Mouse (Mus musculus): ENCODE measurements around the gene Focad. TPM values are rescaled to one million over a fixed set of nuclear protein-coding genes. Genes with fewer than 3 reads are reported as not detected.

Gene Focad
- total RNA-seq, 1 experiment = 14.7 TPM

GRCm38 (mm10) chr4:88184293-88184692, 89.9 kb downstream of the Focad start:
- Histone ChIP-seq H3K9ac (ENCODE audit: insufficient read depth, low read depth, low read length, poor library complexity, severe bottlenecking) (no peak overlapping the region), H3K36me3 (ENCODE audit: control insufficient read depth, insufficient read depth, low read length, poor library complexity, severe bottlenecking) (no peaks in the 10 kb centered on the region), H3K27ac (ENCODE audit: insufficient read depth, low read depth, low read length, poor library complexity, severe bottlenecking) (no peak overlapping the region), H3K4me1 (ENCODE audit: control insufficient read depth in 2 of 2, insufficient read depth in 2 of 2, low read length in 2 of 2, poor library complexity in 1 of 2) (no peaks in the 10 kb centered on the region), H3K9me3 (ENCODE audit: control insufficient read depth, insufficient read depth, low read depth, low read length) (no peaks in the 10 kb centered on the region), H3K4me3 (ENCODE audit: insufficient read depth in 1 of 2, low read depth in 1 of 2, low read length in 2 of 2, poor library complexity in 1 of 2, severe bottlenecking in 1 of 2) (no peak overlapping the region)
- TF ChIP-seq ZC3H11A (IDR thresholded peaks at IDR 0.05; ENCODE audit: borderline replicate concordance, low read depth, low read length) (no peak), ZNF384 (IDR thresholded peaks at IDR 0.05; ENCODE audit: low read depth, low read length) (no peak), MAFK (IDR thresholded peaks at IDR 0.05; ENCODE audit: insufficient read depth, low read depth, low read length) (no peak), CHD2 (IDR thresholded peaks at IDR 0.05; ENCODE audit: low read depth, low read length) (no peak), HCFC1 (IDR thresholded peaks at IDR 0.05; ENCODE audit: borderline replicate concordance, insufficient read depth, low read length) (no peak)
- DNase-seq (ENCODE audit: low read depth, low spot score) = no peak
- in situ Hi-C loops (cut with MboI; ENCODE audit: low sequenced_read_pairs in 2 of 2, unreplicated experiment in 2 of 2) = no loop called here

GRCm38 (mm10) chr4:88185872-88186426, 91.5 kb downstream of the Focad start:
- H3K4me1 ChIP-seq (ENCODE audit: control insufficient read depth in 2 of 2, insufficient read depth in 2 of 2, low read length in 2 of 2, poor library complexity in 1 of 2) = no peaks in the 10 kb centered on the region
- H3K36me3 ChIP-seq (ENCODE audit: control insufficient read depth, insufficient read depth, low read length, poor library complexity, severe bottlenecking) = no peaks in the 10 kb centered on the region
- no peak for DNase-seq (ENCODE audit: low read depth, low spot score)
- no peak overlapping the region for H3K9ac ChIP-seq (ENCODE audit: insufficient read depth, low read depth, low read length, poor library complexity, severe bottlenecking)
- TF ChIP-seq CHD2 (IDR thresholded peaks at IDR 0.05; ENCODE audit: low read depth, low read length) = no peak
- TF ChIP-seq ZC3H11A (IDR thresholded peaks at IDR 0.05; ENCODE audit: borderline replicate concordance, low read depth, low read length) = no peak
- no peak for TF ChIP-seq ZNF384 (IDR thresholded peaks at IDR 0.05; ENCODE audit: low read depth, low read length)
- TF ChIP-seq HCFC1 (IDR thresholded peaks at IDR 0.05; ENCODE audit: borderline replicate concordance, insufficient read depth, low read length) = no peak
- TF ChIP-seq MAFK (IDR thresholded peaks at IDR 0.05; ENCODE audit: insufficient read depth, low read depth, low read length) = no peak
- no peak overlapping the region for H3K4me3 ChIP-seq (ENCODE audit: insufficient read depth in 1 of 2, low read depth in 1 of 2, low read length in 2 of 2, poor library complexity in 1 of 2, severe bottlenecking in 1 of 2)
- in situ Hi-C loops (cut with MboI; ENCODE audit: low sequenced_read_pairs in 2 of 2, unreplicated experiment in 2 of 2) = no loop called here
- H3K9me3 ChIP-seq (ENCODE audit: control insufficient read depth, insufficient read depth, low read depth, low read length) = no peaks in the 10 kb centered on the region
- no peak overlapping the region for H3K27ac ChIP-seq (ENCODE audit: insufficient read depth, low read depth, low read length, poor library complexity, severe bottlenecking)

GRCm38 (mm10) chr4:88187649-88188048, 93.2 kb downstream of the Focad start:
- DNase-seq (ENCODE audit: low read depth, low spot score) = no peak
- no peak overlapping the region for H3K27ac ChIP-seq (ENCODE audit: insufficient read depth, low read depth, low read length, poor library complexity, severe bottlenecking)
- H3K4me1 ChIP-seq (ENCODE audit: control insufficient read depth in 2 of 2, insufficient read depth in 2 of 2, low read length in 2 of 2, poor library complexity in 1 of 2) = no peaks in the 10 kb centered on the region
- H3K4me3 ChIP-seq (ENCODE audit: insufficient read depth in 1 of 2, low read depth in 1 of 2, low read length in 2 of 2, poor library complexity in 1 of 2, severe bottlenecking in 1 of 2) = no peak overlapping the region
- in situ Hi-C loops (cut with MboI; ENCODE audit: low sequenced_read_pairs in 2 of 2, unreplicated experiment in 2 of 2) = no loop called here
- H3K9me3 ChIP-seq (ENCODE audit: control insufficient read depth, insufficient read depth, low read depth, low read length) = no peaks in the 10 kb centered on the region
- no peaks in the 10 kb centered on the region for H3K36me3 ChIP-seq (ENCODE audit: control insufficient read depth, insufficient read depth, low read length, poor library complexity, severe bottlenecking)
- TF ChIP-seq HCFC1 (IDR thresholded peaks at IDR 0.05; ENCODE audit: borderline replicate concordance, insufficient read depth, low read length) (no peak), ZC3H11A (IDR thresholded peaks at IDR 0.05; ENCODE audit: borderline replicate concordance, low read depth, low read length) (no peak), MAFK (IDR thresholded peaks at IDR 0.05; ENCODE audit: insufficient read depth, low read depth, low read length) (no peak), CHD2 (IDR thresholded peaks at IDR 0.05; ENCODE audit: low read depth, low read length) (no peak), ZNF384 (IDR thresholded peaks at IDR 0.05; ENCODE audit: low read depth, low read length) (no peak)
- no peak overlapping the region for H3K9ac ChIP-seq (ENCODE audit: insufficient read depth, low read depth, low read length, poor library complexity, severe bottlenecking)

- DNase-seq (ENCODE audit: low read depth, low spot score) = no peak
- no peaks in the 10 kb centered on the region for H3K4me1 ChIP-seq (ENCODE audit: control insufficient read depth in 2 of 2, insufficient read depth in 2 of 2, low read length in 2 of 2, poor library complexity in 1 of 2)
- TF ChIP-seq ZNF384 (IDR thresholded peaks at IDR 0.05; ENCODE audit: low read depth, low read length) = no peak
- TF ChIP-seq HCFC1 (IDR thresholded peaks at IDR 0.05; ENCODE audit: borderline replicate concordance, insufficient read depth, low read length) = no peak
- no peak for TF ChIP-seq MAFK (IDR thresholded peaks at IDR 0.05; ENCODE audit: insufficient read depth, low read depth, low read length)
- TF ChIP-seq ZC3H11A (IDR thresholded peaks at IDR 0.05; ENCODE audit: borderline replicate concordance, low read depth, low read length) = no peak
- TF ChIP-seq CHD2 (IDR thresholded peaks at IDR 0.05; ENCODE audit: low read depth, low read length) = no peak
- in situ Hi-C loops (cut with MboI; ENCODE audit: low sequenced_read_pairs in 2 of 2, unreplicated experiment in 2 of 2) = no loop called here
- no peak overlapping the region for H3K4me3 ChIP-seq (ENCODE audit: insufficient read depth in 1 of 2, low read depth in 1 of 2, low read length in 2 of 2, poor library complexity in 1 of 2, severe bottlenecking in 1 of 2)
- no peaks in the 10 kb centered on the region for H3K36me3 ChIP-seq (ENCODE audit: control insufficient read depth, insufficient read depth, low read length, poor library complexity, severe bottlenecking)
- H3K9ac ChIP-seq (ENCODE audit: insufficient read depth, low read depth, low read length, poor library complexity, severe bottlenecking) = no peak overlapping the region
- no peaks in the 10 kb centered on the region for H3K9me3 ChIP-seq (ENCODE audit: control insufficient read depth, insufficient read depth, low read depth, low read length)
- no peak overlapping the region for H3K27ac ChIP-seq (ENCODE audit: insufficient read depth, low read depth, low read length, poor library complexity, severe bottlenecking)
These were observed 95.1 kb downstream of the Focad start for GRCm38 (mm10) chr4:88189495-88189894.

- Histone ChIP-seq H3K36me3 (ENCODE audit: control insufficient read depth, insufficient read depth, low read length, poor library complexity, severe bottlenecking) (no peaks in the 10 kb centered on the region), H3K9ac (ENCODE audit: insufficient read depth, low read depth, low read length, poor library complexity, severe bottlenecking) (no peak overlapping the region), H3K4me1 (ENCODE audit: control insufficient read depth in 2 of 2, insufficient read depth in 2 of 2, low read length in 2 of 2, poor library complexity in 1 of 2) (no peaks in the 10 kb centered on the region), H3K9me3 (ENCODE audit: control insufficient read depth, insufficient read depth, low read depth, low read length) (no peaks in the 10 kb centered on the region), H3K27ac (ENCODE audit: insufficient read depth, low read depth, low read length, poor library complexity, severe bottlenecking) (no peak overlapping the region), H3K4me3 (ENCODE audit: insufficient read depth in 1 of 2, low read depth in 1 of 2, low read length in 2 of 2, poor library complexity in 1 of 2, severe bottlenecking in 1 of 2) (no peak overlapping the region)
- DNase-seq (ENCODE audit: low read depth, low spot score) = no peak
- TF ChIP-seq MAFK (IDR thresholded peaks at IDR 0.05; ENCODE audit: insufficient read depth, low read depth, low read length) (no peak), ZC3H11A (IDR thresholded peaks at IDR 0.05; ENCODE audit: borderline replicate concordance, low read depth, low read length) (no peak), CHD2 (IDR thresholded peaks at IDR 0.05; ENCODE audit: low read depth, low read length) (no peak), HCFC1 (IDR thresholded peaks at IDR 0.05; ENCODE audit: borderline replicate concordance, insufficient read depth, low read length) (no peak), ZNF384 (IDR thresholded peaks at IDR 0.05; ENCODE audit: low read depth, low read length) (no peak)
- in situ Hi-C loops (cut with MboI; ENCODE audit: low sequenced_read_pairs in 2 of 2, unreplicated experiment in 2 of 2) = no loop called here
These were observed 99.8 kb downstream of the Focad start for GRCm38 (mm10) chr4:88194256-88194655.
